Mouse (Mus musculus) liver, embryonic 14.5 days (tissue): ENCODE results near the gene Arhgap36. TPM values are rescaled to one million over a fixed set of nuclear protein-coding genes. Genes with fewer than 3 reads are reported as not detected.
A peak's percentile ranks its signal among the peaks of the same experiment; 100 is the strongest.

Source experiments
- ATAC-seq: fragments of 200-750 bp; cut with Nextera tagmentation; 2 replicates; pipeline ENCODE4 v1.8.0; 2017; ENCODE audit warnings: moderate number of reproducible peaks, mild to moderate bottlenecking, moderate library complexity; ENCODE audit not compliant: insufficient read depth
- DNase-seq, 3 experiments: peaks; one replicate each; pipeline ENCODE4 v3.0.0-alpha.2; 2012 to 2013; ENCODE audit warnings: low read depth in 3 of 3, low spot score in 3 of 3
- H3K27ac ChIP-seq: fragments of 300-500 bp; sonication (generic); 2 replicates; pipeline ENCODE4 v1.5.1; 2014; ENCODE audit warnings: moderate library complexity, mild to moderate bottlenecking, control low read depth, inconsistent platforms
- H3K27me3 ChIP-seq: fragments of 300-500 bp; sonication (generic); 2 replicates; pipeline ENCODE4 v1.6.1; 2014; ENCODE audit warnings: mild to moderate bottlenecking, low read length, moderate library complexity; ENCODE audit not compliant: control insufficient read depth, insufficient read depth
- H3K36me3 ChIP-seq: fragments of 300-500 bp; sonication (generic); replicated peaks from 2 replicates; pipeline ENCODE4 v1.6.1; 2014; ENCODE audit warnings: low read depth; ENCODE audit not compliant: control insufficient read depth, insufficient read depth
- H3K4me1 ChIP-seq, 2 experiments: fragments of 200-500 bp in 1 of 2; fragments of 300-500 bp in 1 of 2; sonication (generic) in 1 of 2; replicated peaks; 2 replicates each; pipeline ENCODE4 v1.6.1; 2012 to 2014; ENCODE audit warnings: antibody characterized with exemption in 1 of 2, inconsistent platforms in 1 of 2, low read length in 1 of 2; ENCODE audit not compliant: control insufficient read depth in 2 of 2, insufficient read depth in 2 of 2
- H3K4me2 ChIP-seq: fragments of 300-500 bp; sonication (generic); 2 replicates; pipeline ENCODE4 v1.6.1; 2014; ENCODE audit warnings: low read depth, mild to moderate bottlenecking, control low read depth, moderate library complexity
- H3K4me3 ChIP-seq, 2 experiments: fragments of 200-500 bp in 1 of 2; fragments of 300-500 bp in 1 of 2; sonication (generic) in 1 of 2; 2 replicates each; pipeline ENCODE4 v1.5.1; 2012 to 2014; ENCODE audit warnings: low read depth in 2 of 2, low read length in 2 of 2, mild to moderate bottlenecking in 2 of 2, control low read depth in 1 of 2, inconsistent platforms in 1 of 2, moderate library complexity in 1 of 2; ENCODE audit not compliant: insufficient read depth in 1 of 2
- H3K9ac ChIP-seq: fragments of 300-500 bp; sonication (generic); replicated peaks from 2 replicates; pipeline ENCODE4 v1.6.1; 2014; ENCODE audit warnings: mild to moderate bottlenecking, control low read depth, moderate library complexity
- H3K9me3 ChIP-seq: fragments of 300-500 bp; sonication (generic); 2 replicates; pipeline ENCODE4 v1.6.1; 2016; ENCODE audit warnings: low read length, mixed read lengths; ENCODE audit not compliant: control insufficient read depth
- CTCF ChIP-seq: IDR thresholded peaks from 2 replicates; pipeline ENCODE4 v1.5.1; 2016; ENCODE audit warnings: antibody characterized with exemption, low read depth, control low read depth
- EP300 ChIP-seq: IDR thresholded peaks from 2 replicates; pipeline ENCODE4 v1.6.1; 2016; ENCODE audit warnings: antibody characterized with exemption, low read depth
- WGBS: fragments of 180-500 bp; shearing (Covaris S2); extraction: QIAGEN DNeasy Blood & Tissue Kit; methylation state at CpG from one replicate; pipeline ENCODE4 v1.1.7; 2014; ENCODE audit not compliant: insufficient replicate concordance; 5-methylcytosine and 5-hydroxymethylcytosine counted together
- polyA plus RNA-seq, 2 experiments: library from polyadenylated mRNA; depleted of rRNA in 1 of 2; stranded (reverse) in 1 of 2; unstranded in 1 of 2; fragments of >200 nt; fragmentation: Nextera tagmentation in 1 of 2; extraction: Ambion mirVana in 1 of 2; gene quantifications; 2 replicates each; pipeline versions ENCODE4 v1.2.1 to v1.2.3; 2012 to 2014

Gene Arhgap36
- polyA plus RNA-seq (2012; rRNA removed) (1.3 and 1.7 TPM in 2 replicates), polyA plus RNA-seq (2014; fragmentation: Nextera tagmentation; extraction: Ambion mirVana) (2.4 and 2.6 TPM in 2 replicates)

GRCm38 (mm10) chrX:49463442-49463970 is at the start of gene Arhgap36:
Gene Arhgap36 (plus strand): TSS chrX:49463945.
- Histone ChIP-seq H3K36me3 (no peaks in the 10 kb centered on the region), H3K9me3 (no peaks in the 10 kb centered on the region), H3K9ac (no peak within 1 kb of the TSS), H3K27me3 (no peaks in the 10 kb centered on the region), H3K4me1 (no peaks in the 10 kb centered on the region), H3K4me3 (no peak within 1 kb of the TSS), H3K4me2 (no peak within 1 kb of the TSS), H3K27ac (no peak within 1 kb of the TSS)
- ATAC-seq: no peak
- WGBS: 41% methylated on average over 6 of the region's 6 CpGs
- no peak for DNase-seq
- TF ChIP-seq EP300 (no peak), CTCF (no peak)

- Histone ChIP-seq H3K27me3 (no peaks in the 10 kb centered on the region), H3K9ac (no peak overlapping the region), H3K4me2 (no peak overlapping the region), H3K4me3 (no peak overlapping the region), H3K9me3 (no peaks in the 10 kb centered on the region), H3K27ac (no peak overlapping the region), H3K36me3 (no peaks in the 10 kb centered on the region), H3K4me1 (no peaks in the 10 kb centered on the region)
- DNase-seq (no peak), ATAC-seq (no peak)
- TF ChIP-seq EP300 (no peak), CTCF (no peak)
- 51% methylated on average over 10 of the region's 10 CpGs for WGBS
Measured at GRCm38 (mm10) chrX:49457781-49458180, 6.0 kb upstream of the Arhgap36 start.

- Histone ChIP-seq H3K9ac (no peak overlapping the region), H3K4me2 (peak overlapping the region; percentile 32), H3K4me3 (peak overlapping the region; percentile 10 to 13; a peak in 1 of 4 replicates), H3K27ac (no peak overlapping the region), H3K4me1 (no peaks in the 10 kb centered on the region), H3K27me3 (no peaks in the 10 kb centered on the region), H3K9me3 (no peaks in the 10 kb centered on the region), H3K36me3 (no peaks in the 10 kb centered on the region)
- no peak for ATAC-seq
- TF ChIP-seq EP300 (no peak), CTCF (no peak)
- no peak for DNase-seq
- WGBS: 17% methylated on average over 33 of the region's 34 CpGs
Measured at GRCm38 (mm10) chrX:49470287-49471054, 6.7 kb downstream of the Arhgap36 start.

- no peaks in the 10 kb centered on the region for H3K27me3 ChIP-seq
- H3K4me1 ChIP-seq: no peaks in the 10 kb centered on the region
- H3K27ac ChIP-seq: no peak overlapping the region
- H3K4me2 ChIP-seq: peak overlapping the region; percentile 15; the same call in 1 of the 2 replicates
- WGBS: 22% methylated on average over 24 of the region's 29 CpGs
- peak overlapping the region; percentile 20 to 21; a peak in 2 of 4 replicates for H3K4me3 ChIP-seq
- no peak overlapping the region for H3K9ac ChIP-seq
- H3K9me3 ChIP-seq: no peaks in the 10 kb centered on the region
- no peak for DNase-seq
- H3K36me3 ChIP-seq: no peaks in the 10 kb centered on the region
- ATAC-seq: no peak
- no peak for TF ChIP-seq CTCF
- no peak for TF ChIP-seq EP300
Measured at GRCm38 (mm10) chrX:49479968-49480809, 16.4 kb downstream of the Arhgap36 start.

GRCm38 (mm10) chrX:49480846-49481245 is 17.1 kb downstream of the Arhgap36 start:
- 11% methylated on average over 12 of the region's 12 CpGs for WGBS
- Histone ChIP-seq H3K4me3 (peak overlapping the region; percentile 9 to 20; a peak in 2 of 4 replicates), H3K36me3 (no peaks in the 10 kb centered on the region), H3K9ac (no peak overlapping the region), H3K27ac (no peak overlapping the region), H3K4me1 (no peaks in the 10 kb centered on the region), H3K4me2 (peak overlapping the region; percentile 15; the same call in 1 of the 2 replicates), H3K9me3 (no peaks in the 10 kb centered on the region), H3K27me3 (no peaks in the 10 kb centered on the region)
- DNase-seq: no peak
- no peak for ATAC-seq
- TF ChIP-seq CTCF (peak; percentile 16; the same call in 1 of the 2 replicates), EP300 (no peak)
